Mouse (Mus musculus) splenic B cell, adult 2 months (primary cell): ENCODE results near the gene Cmtm3.

Experiments used
- DNase-seq: peaks from one replicate; pipeline ENCODE4 v3.0.0-alpha.2; 2011; ENCODE audit warnings: low read depth, low spot score
- H3K27me3 ChIP-seq: 2 replicates; pipeline ENCODE4 v1.6.1; 2012; ENCODE audit warnings: mild to moderate bottlenecking, low read length, moderate library complexity, mixed read lengths; ENCODE audit not compliant: control insufficient read depth, poor library complexity, insufficient read depth, severe bottlenecking
- H3K36me3 ChIP-seq: 2 replicates; pipeline ENCODE4 v1.6.1; 2012; ENCODE audit warnings: mild to moderate bottlenecking, low read length, moderate library complexity, mixed read lengths; ENCODE audit not compliant: control insufficient read depth, poor library complexity, insufficient read depth, severe bottlenecking

Cmtm3 gene

DNA sequence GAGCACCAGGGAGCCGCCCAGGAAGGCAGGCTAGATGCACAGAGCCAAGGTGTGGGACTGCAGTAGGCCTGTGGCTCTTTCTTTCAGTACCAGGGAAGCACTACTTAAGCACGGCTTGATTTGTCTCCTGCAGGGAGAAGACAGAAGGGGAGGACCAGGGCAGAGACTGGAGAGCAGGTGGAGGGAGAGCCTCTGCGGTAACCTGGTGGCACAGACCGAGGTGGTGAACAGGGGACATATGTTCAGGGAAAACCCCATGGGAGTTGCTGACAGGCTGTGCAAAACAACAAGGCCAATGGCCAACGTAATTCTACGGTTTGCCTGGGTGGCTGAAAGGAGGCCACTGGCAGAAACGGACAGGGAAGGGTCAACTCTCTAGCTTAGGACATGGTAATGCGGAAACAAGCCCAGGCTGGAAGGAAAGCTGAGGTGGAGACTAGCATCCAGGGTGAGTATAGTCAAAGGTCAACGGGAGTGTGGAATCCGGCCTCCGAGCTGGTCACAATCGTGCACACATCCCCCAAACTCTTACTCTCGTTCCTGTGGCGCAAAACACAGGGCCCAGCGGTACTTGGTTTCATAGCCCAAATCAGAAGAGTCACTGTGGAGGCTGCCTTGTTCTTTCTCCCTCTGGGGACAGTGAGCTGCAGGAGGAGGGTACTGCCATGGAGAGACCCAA lies 20.7 kb downstream of the Cmtm3 start:
- no peaks in the 10 kb centered on the region for H3K36me3 ChIP-seq
- DNase-seq, result no peak
- H3K27me3 ChIP-seq, result no peaks in the 10 kb centered on the region

- no peaks in the 10 kb centered on the region for H3K36me3 ChIP-seq
- DNase-seq, result no peak
- no peaks in the 10 kb centered on the region for H3K27me3 ChIP-seq
These were observed 26.5 kb downstream of the Cmtm3 start for GRCm38 (mm10) chr8:104365695-104366094.

DNA sequence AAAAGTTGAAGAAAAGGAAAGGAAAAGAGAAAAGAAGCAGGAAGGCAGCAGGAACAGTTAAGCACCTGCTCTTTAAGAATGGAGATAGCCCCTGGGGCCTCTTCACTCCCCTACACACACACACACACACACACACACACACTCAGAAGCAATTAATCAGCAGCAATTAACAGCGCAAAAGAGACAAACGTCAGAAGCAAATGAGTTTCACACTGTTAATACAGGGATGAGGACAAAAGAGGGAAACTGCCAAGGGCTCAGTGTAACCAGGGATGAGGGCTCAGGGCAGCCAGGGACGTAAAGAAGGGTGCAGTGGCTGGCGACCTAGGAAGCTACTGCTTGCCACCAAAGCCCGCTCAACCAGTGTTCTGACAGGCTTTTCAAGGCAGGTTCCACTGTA lies 28.2 kb downstream of the Cmtm3 start:
- DNase-seq, result no peak
- H3K27me3 ChIP-seq, result no peaks in the 10 kb centered on the region
- no peaks in the 10 kb centered on the region for H3K36me3 ChIP-seq

- no peak for DNase-seq
- Histone ChIP-seq H3K36me3 (no peaks in the 10 kb centered on the region), H3K27me3 (no peaks in the 10 kb centered on the region)
These were observed 30.4 kb downstream of the Cmtm3 start for GRCm38 (mm10) chr8:104369591-104369990.

DNA sequence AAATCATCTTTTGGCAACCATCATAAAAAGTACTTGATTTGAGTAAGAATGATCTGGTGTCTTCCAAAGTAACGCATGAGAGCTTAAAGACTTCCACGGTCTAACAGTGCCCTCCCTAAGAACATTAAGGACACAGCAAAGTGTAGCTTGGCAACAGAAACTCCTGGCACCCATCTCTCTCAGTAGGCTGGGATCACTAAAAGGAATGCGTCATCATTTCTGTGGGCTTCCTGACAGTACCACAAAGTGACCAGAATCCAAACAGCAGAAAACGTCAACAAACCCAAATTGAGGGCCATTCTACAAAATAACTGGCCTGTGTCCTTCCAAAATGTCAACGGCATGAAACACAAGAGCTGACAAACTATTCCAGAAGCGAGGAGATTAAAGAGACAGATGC lies 30.9 kb downstream of the Cmtm3 start:
- no peak for DNase-seq
- Histone ChIP-seq H3K36me3 (no peaks in the 10 kb centered on the region), H3K27me3 (no peaks in the 10 kb centered on the region)

GRCm38 (mm10) chr8:104371121-104371520 lies 31.9 kb downstream of the Cmtm3 start:
- H3K27me3 ChIP-seq, result no peaks in the 10 kb centered on the region
- DNase-seq, result no peak
- no peaks in the 10 kb centered on the region for H3K36me3 ChIP-seq

DNA sequence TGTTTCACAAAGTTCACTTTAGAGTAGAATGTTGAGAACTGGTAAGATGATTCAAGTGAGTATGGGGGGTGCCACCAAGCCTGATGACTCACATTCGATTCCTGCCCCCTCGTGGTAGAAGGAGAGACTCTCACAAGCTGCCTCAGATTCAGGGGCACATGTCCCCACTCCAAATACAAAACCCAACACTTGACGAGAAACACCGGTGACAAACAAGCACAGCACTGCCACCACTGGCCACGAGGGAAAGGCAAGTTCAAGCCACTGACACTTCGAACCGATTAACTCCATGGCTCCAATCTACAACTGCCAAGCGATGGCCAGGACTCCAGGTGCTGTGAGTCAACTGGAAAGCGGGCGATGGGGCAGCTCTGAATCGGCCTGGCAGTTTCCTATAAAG lies 34.6 kb downstream of the Cmtm3 start:
- H3K36me3 ChIP-seq, result no peaks in the 10 kb centered on the region
- DNase-seq, result peak; percentile 6
- H3K27me3 ChIP-seq, result no peaks in the 10 kb centered on the region

GRCm38 (mm10) chr8:104374269-104374668 lies 35.1 kb downstream of the Cmtm3 start:
- Histone ChIP-seq H3K27me3 (no peaks in the 10 kb centered on the region), H3K36me3 (no peaks in the 10 kb centered on the region)
- DNase-seq, result no peak

DNA sequence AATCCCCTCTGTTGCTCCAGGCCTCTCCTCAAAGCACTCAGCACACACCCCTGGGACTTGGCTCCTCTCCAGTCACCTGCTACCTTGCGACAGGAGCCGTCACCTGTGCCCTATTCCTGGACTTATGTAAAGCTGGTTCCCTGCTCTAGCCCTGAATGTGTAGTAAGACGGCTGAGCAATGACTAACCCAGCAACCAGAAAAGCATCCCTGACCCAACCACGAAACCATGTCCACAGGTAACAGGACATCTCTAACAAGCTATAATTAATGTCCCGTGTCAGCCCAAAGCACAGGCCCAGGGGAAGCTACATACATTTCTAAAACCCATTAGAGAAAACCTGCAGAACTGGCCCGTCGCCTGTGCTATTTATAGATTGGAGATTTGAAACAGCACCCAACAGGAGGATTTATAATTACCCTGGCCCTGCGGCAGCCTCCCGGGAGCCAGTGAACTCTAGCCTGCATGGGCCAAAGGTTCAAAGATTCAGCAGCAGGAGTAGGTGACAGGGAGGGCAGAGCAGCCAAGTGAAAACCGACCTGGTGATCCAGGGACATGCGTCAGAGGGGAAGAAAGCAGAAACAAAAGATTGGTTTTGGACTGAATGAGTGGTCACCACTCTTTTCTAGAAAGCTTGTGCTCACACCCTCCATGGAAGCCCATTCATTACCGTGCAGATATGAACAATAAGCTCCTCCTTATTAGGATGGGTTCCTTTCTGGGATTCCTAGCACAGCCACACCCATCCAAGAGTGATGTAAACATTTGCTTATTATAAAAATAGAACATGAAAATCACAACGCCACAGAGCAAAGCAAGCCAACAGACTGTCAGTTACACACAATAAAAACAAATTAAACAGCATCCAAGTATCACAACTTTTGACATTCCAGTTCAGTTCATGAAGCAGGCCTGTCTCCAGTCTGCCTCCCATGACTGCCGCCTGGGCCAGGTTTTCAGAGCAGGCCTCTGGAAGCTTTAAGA lies 35.9 kb downstream of the Cmtm3 start:
- no peaks in the 10 kb centered on the region for H3K27me3 ChIP-seq
- no peaks in the 10 kb centered on the region for H3K36me3 ChIP-seq
- no peak for DNase-seq

DNA sequence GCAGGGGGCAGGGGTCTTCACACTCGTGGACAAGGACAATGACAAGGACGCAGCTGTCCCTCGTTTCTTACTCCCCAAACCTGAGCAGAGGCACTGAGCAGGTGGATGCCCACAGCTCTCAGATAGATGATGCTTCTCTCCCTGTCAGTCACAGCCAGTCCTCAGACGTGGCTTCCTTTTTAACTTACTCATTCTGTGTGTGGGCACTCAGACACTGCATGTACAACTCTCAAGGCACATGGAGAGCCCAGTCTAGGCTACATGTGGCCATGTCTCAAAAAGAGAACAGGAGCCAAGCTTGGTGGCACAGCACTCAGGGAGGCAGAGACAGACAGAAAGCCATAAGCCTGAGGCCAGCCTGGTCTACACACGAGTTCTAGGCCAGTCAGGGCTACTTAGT lies 36.7 kb downstream of the Cmtm3 start:
- no peak for DNase-seq
- Histone ChIP-seq H3K36me3 (no peaks in the 10 kb centered on the region), H3K27me3 (no peaks in the 10 kb centered on the region)

- DNase-seq, result no peak
- Histone ChIP-seq H3K27me3 (no peaks in the 10 kb centered on the region), H3K36me3 (no peaks in the 10 kb centered on the region)
These were observed 37.5 kb downstream of the Cmtm3 start for GRCm38 (mm10) chr8:104376669-104377068.

DNA sequence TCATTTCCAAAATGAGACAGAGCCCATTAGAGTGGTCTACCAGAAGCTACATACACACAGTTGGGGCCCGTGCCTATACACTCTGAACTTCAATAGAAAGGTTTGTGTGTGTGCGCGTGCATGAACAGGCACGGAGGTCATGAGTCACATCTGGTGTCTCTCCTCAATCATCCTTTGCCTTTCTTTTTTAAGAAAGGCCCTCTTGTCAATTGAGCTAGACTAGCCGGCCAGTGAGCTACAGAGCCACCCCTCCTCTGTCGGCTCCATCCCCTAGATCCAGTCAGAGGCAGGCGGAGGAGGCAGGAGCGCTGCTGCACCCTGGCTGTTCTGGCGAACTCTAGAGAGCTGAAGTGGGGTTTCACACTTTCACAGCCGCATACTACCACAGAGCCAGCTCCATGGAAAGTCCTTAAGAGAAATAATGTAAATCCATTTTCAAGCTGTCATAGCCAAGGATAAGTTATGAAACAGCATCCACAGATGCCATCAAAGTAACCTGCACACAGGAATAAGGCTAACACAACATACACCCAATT lies 40.2 kb downstream of the Cmtm3 start:
- DNase-seq, result no peak
- Histone ChIP-seq H3K27me3 (no peaks in the 10 kb centered on the region), H3K36me3 (no peaks in the 10 kb centered on the region)

DNA sequence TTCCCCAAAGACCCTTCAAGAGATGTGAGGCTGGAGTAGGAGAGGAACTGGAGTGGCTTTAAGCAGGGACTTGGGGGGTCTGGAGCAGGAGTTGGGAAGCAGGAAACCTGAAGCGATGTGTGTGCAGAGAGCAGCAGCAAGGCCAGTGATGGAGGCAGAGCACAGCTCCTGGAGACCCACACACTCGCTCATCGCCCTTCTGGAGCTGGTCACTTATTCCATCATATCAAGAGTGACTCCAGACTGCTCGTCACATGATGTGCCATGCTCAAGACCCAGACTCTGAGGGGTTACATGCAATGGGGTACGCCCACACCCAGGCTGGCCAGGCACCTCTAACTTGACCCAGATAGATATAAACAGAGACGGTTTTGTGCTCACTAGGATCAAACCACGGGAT lies 41.1 kb downstream of the Cmtm3 start:
- H3K27me3 ChIP-seq, result no peaks in the 10 kb centered on the region
- H3K36me3 ChIP-seq, result no peaks in the 10 kb centered on the region
- DNase-seq, result no peak

GRCm38 (mm10) chr8:104380961-104381411 lies 41.8 kb downstream of the Cmtm3 start:
- H3K27me3 ChIP-seq, result no peaks in the 10 kb centered on the region
- DNase-seq, result no peak
- no peaks in the 10 kb centered on the region for H3K36me3 ChIP-seq

GRCm38 (mm10) chr8:104383296-104383695 lies 44.1 kb downstream of the Cmtm3 start:
- Histone ChIP-seq H3K36me3 (no peaks in the 10 kb centered on the region), H3K27me3 (no peaks in the 10 kb centered on the region)
- no peak for DNase-seq
